Mouse (Mus musculus): ENCODE results near the gene Ciita. TPM values are rescaled to one million over a fixed set of nuclear protein-coding genes. Genes with fewer than 3 reads are reported as not detected.
A peak's percentile ranks its signal among the peaks of the same experiment; 100 is the strongest.

Gene Ciita
- total RNA-seq, 1 experiment, result 0.22 TPM

DNA sequence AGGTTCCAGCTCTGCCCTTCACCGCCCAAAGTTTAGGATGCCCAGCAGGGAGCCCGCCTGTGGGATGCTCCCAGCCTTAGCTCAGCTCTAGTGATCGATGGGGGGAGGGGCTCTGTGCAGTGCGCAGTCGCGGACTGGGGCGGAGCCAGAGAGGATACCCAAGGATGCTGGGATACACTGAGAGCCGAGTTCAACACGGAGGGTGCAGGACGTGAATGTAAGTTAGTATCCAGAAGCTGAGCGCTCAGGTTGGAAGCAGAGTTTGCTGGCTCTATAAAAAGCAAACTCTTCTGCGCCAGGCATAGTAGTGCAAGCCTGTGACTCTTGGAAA is 32.6 kb upstream of the Ciita start, which contains the start of gene Tvp23a:
Tvp23a (minus strand) TSS at position 99 of the 331 bp plus-strand sequence.
- H3K27ac ChIP-seq (ENCODE audit: insufficient read depth, low read depth, low read length, poor library complexity, severe bottlenecking), result 0 out of 2 replicates have a peak within 1 kb of the TSS, but pooled peaks have one; percentile 37
- no peaks in the 10 kb centered on the region for H3K9me3 ChIP-seq (ENCODE audit: control insufficient read depth, insufficient read depth, low read depth, low read length)
- in situ Hi-C loops (cut with MboI; ENCODE audit: low sequenced_read_pairs in 2 of 2, unreplicated experiment in 2 of 2), result no loop called here
- no peaks in the 10 kb centered on the region for H3K36me3 ChIP-seq (ENCODE audit: control insufficient read depth, insufficient read depth, low read length, poor library complexity, severe bottlenecking)
- peak within 1 kb of the TSS; percentile 46 to 69 for H3K4me3 ChIP-seq (ENCODE audit: insufficient read depth in 1 of 2, low read depth in 1 of 2, low read length in 2 of 2, poor library complexity in 1 of 2, severe bottlenecking in 1 of 2)
- H3K4me1 ChIP-seq (ENCODE audit: control insufficient read depth in 2 of 2, insufficient read depth in 2 of 2, low read length in 2 of 2, poor library complexity in 1 of 2), result peaks cover 0 to 14% of the 10 kb centered on the region in 2 experiments; a peak in 2 of 4 replicates
- H3K9ac ChIP-seq (ENCODE audit: insufficient read depth, low read depth, low read length, poor library complexity, severe bottlenecking), result peak within 1 kb of the TSS; percentile 70
- DNase-seq (ENCODE audit: low read depth, low spot score), result peak; percentile 85
- no peak for TF ChIP-seq HCFC1 (IDR thresholded peaks at IDR 0.05; ENCODE audit: borderline replicate concordance, insufficient read depth, low read length)
- TF ChIP-seq CHD2 (IDR thresholded peaks at IDR 0.05; ENCODE audit: low read depth, low read length), result no peak
- no peak for TF ChIP-seq ZNF384 (IDR thresholded peaks at IDR 0.05; ENCODE audit: low read depth, low read length)
- TF ChIP-seq ZC3H11A (IDR thresholded peaks at IDR 0.05; ENCODE audit: borderline replicate concordance, low read depth, low read length), result no peak
- TF ChIP-seq MAFK (IDR thresholded peaks at IDR 0.05; ENCODE audit: insufficient read depth, low read depth, low read length), result no peak

DNA sequence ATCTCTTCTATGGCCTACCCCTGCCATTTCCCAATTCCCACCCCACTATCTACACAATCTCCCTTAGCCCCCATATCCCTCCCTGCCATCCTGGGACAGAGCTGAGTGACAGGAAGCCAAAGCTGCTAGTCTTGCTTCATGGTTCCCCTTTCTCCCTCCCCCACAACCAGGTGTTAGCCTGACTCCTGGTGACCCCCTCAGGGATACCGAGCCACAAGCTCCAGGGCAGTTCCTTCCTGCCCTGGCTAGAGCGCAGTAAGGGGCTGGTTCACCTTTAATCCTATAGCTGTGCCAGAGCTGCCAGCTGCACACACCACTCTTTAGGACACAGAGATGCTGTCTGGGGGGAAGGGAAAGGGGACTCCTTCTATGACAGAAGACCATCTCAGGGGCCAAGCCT is 32.1 kb upstream of the Ciita start:
- H3K4me3 ChIP-seq (ENCODE audit: insufficient read depth in 1 of 2, low read depth in 1 of 2, low read length in 2 of 2, poor library complexity in 1 of 2, severe bottlenecking in 1 of 2), result peak overlapping the region; percentile 46 to 69; a peak in 3 of 4 replicates
- DNase-seq (ENCODE audit: low read depth, low spot score), result no peak
- peaks cover 0 to 14% of the 10 kb centered on the region in 2 experiments; a peak in 2 of 4 replicates for H3K4me1 ChIP-seq (ENCODE audit: control insufficient read depth in 2 of 2, insufficient read depth in 2 of 2, low read length in 2 of 2, poor library complexity in 1 of 2)
- no peaks in the 10 kb centered on the region for H3K9me3 ChIP-seq (ENCODE audit: control insufficient read depth, insufficient read depth, low read depth, low read length)
- no peak for TF ChIP-seq ZC3H11A (IDR thresholded peaks at IDR 0.05; ENCODE audit: borderline replicate concordance, low read depth, low read length)
- no peak for TF ChIP-seq CHD2 (IDR thresholded peaks at IDR 0.05; ENCODE audit: low read depth, low read length)
- no peak for TF ChIP-seq ZNF384 (IDR thresholded peaks at IDR 0.05; ENCODE audit: low read depth, low read length)
- TF ChIP-seq HCFC1 (IDR thresholded peaks at IDR 0.05; ENCODE audit: borderline replicate concordance, insufficient read depth, low read length), result no peak
- TF ChIP-seq MAFK (IDR thresholded peaks at IDR 0.05; ENCODE audit: insufficient read depth, low read depth, low read length), result no peak
- in situ Hi-C loops (cut with MboI; ENCODE audit: low sequenced_read_pairs in 2 of 2, unreplicated experiment in 2 of 2), result no loop called here
- H3K36me3 ChIP-seq (ENCODE audit: control insufficient read depth, insufficient read depth, low read length, poor library complexity, severe bottlenecking), result no peaks in the 10 kb centered on the region
- peak overlapping the region; percentile 70 for H3K9ac ChIP-seq (ENCODE audit: insufficient read depth, low read depth, low read length, poor library complexity, severe bottlenecking)
- 0 out of 2 replicates have a peak overlapping the region, but pooled peaks have one; percentile 37 for H3K27ac ChIP-seq (ENCODE audit: insufficient read depth, low read depth, low read length, poor library complexity, severe bottlenecking)

DNA sequence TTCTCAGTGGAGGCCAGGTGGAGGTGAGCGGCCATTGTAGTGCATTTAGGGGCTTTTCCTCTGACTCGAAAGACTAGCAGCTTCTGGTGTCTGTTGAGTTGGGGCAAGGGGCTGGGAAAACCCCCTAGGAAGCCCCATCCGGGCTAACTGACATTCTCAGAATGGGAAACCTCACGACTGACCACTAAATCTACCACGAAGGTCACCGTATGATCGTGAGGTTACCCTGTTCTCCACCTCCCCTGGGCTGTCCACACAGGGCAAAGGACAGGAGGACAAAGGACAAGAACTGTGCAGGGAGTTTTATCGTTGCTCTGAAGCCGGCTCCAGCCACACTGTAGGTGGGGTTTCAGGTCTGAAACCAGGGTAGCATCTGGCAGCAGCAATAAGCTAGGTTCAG is 30.9 kb upstream of the Ciita start:
- no peak overlapping the region for H3K9ac ChIP-seq (ENCODE audit: insufficient read depth, low read depth, low read length, poor library complexity, severe bottlenecking)
- H3K4me3 ChIP-seq (ENCODE audit: insufficient read depth in 1 of 2, low read depth in 1 of 2, low read length in 2 of 2, poor library complexity in 1 of 2, severe bottlenecking in 1 of 2), result no peak overlapping the region
- no peak overlapping the region for H3K27ac ChIP-seq (ENCODE audit: insufficient read depth, low read depth, low read length, poor library complexity, severe bottlenecking)
- H3K4me1 ChIP-seq (ENCODE audit: control insufficient read depth in 2 of 2, insufficient read depth in 2 of 2, low read length in 2 of 2, poor library complexity in 1 of 2), result peaks cover 0 to 14% of the 10 kb centered on the region in 2 experiments; a peak in 2 of 4 replicates
- H3K9me3 ChIP-seq (ENCODE audit: control insufficient read depth, insufficient read depth, low read depth, low read length), result no peaks in the 10 kb centered on the region
- in situ Hi-C loops (cut with MboI; ENCODE audit: low sequenced_read_pairs in 2 of 2, unreplicated experiment in 2 of 2), result no loop called here
- DNase-seq (ENCODE audit: low read depth, low spot score), result no peak
- TF ChIP-seq ZC3H11A (IDR thresholded peaks at IDR 0.05; ENCODE audit: borderline replicate concordance, low read depth, low read length) (no peak), MAFK (IDR thresholded peaks at IDR 0.05; ENCODE audit: insufficient read depth, low read depth, low read length) (no peak)
- no peaks in the 10 kb centered on the region for H3K36me3 ChIP-seq (ENCODE audit: control insufficient read depth, insufficient read depth, low read length, poor library complexity, severe bottlenecking)

DNA sequence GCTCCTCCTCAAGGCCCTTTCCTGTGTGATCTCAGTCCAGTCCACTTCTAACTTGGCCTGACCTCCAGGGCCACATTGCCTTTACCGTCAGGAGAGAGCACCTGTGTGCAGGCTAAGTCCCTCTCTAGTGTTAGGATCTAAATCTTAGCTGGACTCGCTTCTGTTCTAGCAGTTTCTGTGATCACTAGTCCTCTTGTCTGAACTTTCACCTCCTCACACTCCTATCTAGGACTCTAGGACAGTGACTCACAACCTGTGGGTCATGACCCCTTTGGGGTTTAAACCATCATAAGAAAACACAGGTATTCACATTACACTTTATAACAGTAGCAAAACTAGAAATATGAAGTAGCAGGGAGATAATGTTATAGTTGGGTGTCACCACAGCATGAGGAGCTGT is 28.0 kb upstream of the Ciita start:
- Histone ChIP-seq H3K4me3 (ENCODE audit: insufficient read depth in 1 of 2, low read depth in 1 of 2, low read length in 2 of 2, poor library complexity in 1 of 2, severe bottlenecking in 1 of 2) (no peak overlapping the region), H3K9me3 (ENCODE audit: control insufficient read depth, insufficient read depth, low read depth, low read length) (no peaks in the 10 kb centered on the region), H3K27ac (ENCODE audit: insufficient read depth, low read depth, low read length, poor library complexity, severe bottlenecking) (no peak overlapping the region), H3K4me1 (ENCODE audit: control insufficient read depth in 2 of 2, insufficient read depth in 2 of 2, low read length in 2 of 2, poor library complexity in 1 of 2) (peaks cover 0 to 5% of the 10 kb centered on the region in 2 experiments; a peak in 1 of 4 replicates), H3K36me3 (ENCODE audit: control insufficient read depth, insufficient read depth, low read length, poor library complexity, severe bottlenecking) (no peaks in the 10 kb centered on the region), H3K9ac (ENCODE audit: insufficient read depth, low read depth, low read length, poor library complexity, severe bottlenecking) (no peak overlapping the region)
- in situ Hi-C loops (cut with MboI; ENCODE audit: low sequenced_read_pairs in 2 of 2, unreplicated experiment in 2 of 2), result no loop called here
- no peak for DNase-seq (ENCODE audit: low read depth, low spot score)
- TF ChIP-seq MAFK (IDR thresholded peaks at IDR 0.05; ENCODE audit: insufficient read depth, low read depth, low read length) (no peak), CHD2 (IDR thresholded peaks at IDR 0.05; ENCODE audit: low read depth, low read length) (no peak), ZNF384 (IDR thresholded peaks at IDR 0.05; ENCODE audit: low read depth, low read length) (no peak), HCFC1 (IDR thresholded peaks at IDR 0.05; ENCODE audit: borderline replicate concordance, insufficient read depth, low read length) (no peak), ZC3H11A (IDR thresholded peaks at IDR 0.05; ENCODE audit: borderline replicate concordance, low read depth, low read length) (no peak)

- no peak for DNase-seq (ENCODE audit: low read depth, low spot score)
- no peak for TF ChIP-seq ZC3H11A (IDR thresholded peaks at IDR 0.05; ENCODE audit: borderline replicate concordance, low read depth, low read length)
- in situ Hi-C loops (cut with MboI; ENCODE audit: low sequenced_read_pairs in 2 of 2, unreplicated experiment in 2 of 2), result no loop called here
Observed at GRCm38 (mm10) chr16:10452445-10452896, 27.4 kb upstream of the Ciita start.

More at GRCm38 (mm10) chr16:10452445-10452896, 27.4 kb upstream of the Ciita start:
- Histone ChIP-seq H3K4me1 (ENCODE audit: control insufficient read depth in 2 of 2, insufficient read depth in 2 of 2, low read length in 2 of 2, poor library complexity in 1 of 2) (peaks cover 0 to 5% of the 10 kb centered on the region in 2 experiments; a peak in 1 of 4 replicates), H3K4me3 (ENCODE audit: insufficient read depth in 1 of 2, low read depth in 1 of 2, low read length in 2 of 2, poor library complexity in 1 of 2, severe bottlenecking in 1 of 2) (no peak overlapping the region), H3K9ac (ENCODE audit: insufficient read depth, low read depth, low read length, poor library complexity, severe bottlenecking) (no peak overlapping the region), H3K27ac (ENCODE audit: insufficient read depth, low read depth, low read length, poor library complexity, severe bottlenecking) (no peak overlapping the region), H3K9me3 (ENCODE audit: control insufficient read depth, insufficient read depth, low read depth, low read length) (no peaks in the 10 kb centered on the region), H3K36me3 (ENCODE audit: control insufficient read depth, insufficient read depth, low read length, poor library complexity, severe bottlenecking) (no peaks in the 10 kb centered on the region)
